Mouse (Mus musculus) forebrain, embryonic 15.5 days (tissue): Measurements from ENCODE around the gene Asprv1. TPM values are rescaled to one million over a fixed set of nuclear protein-coding genes. Genes with fewer than 3 reads are reported as not detected.

ENCODE experiments used
- ATAC-seq: fragments of 200-750 bp; cut with Nextera tagmentation; replicated peaks from 2 replicates; pipeline ENCODE4 v1.8.0; 2017; ENCODE audit warnings: mild to moderate bottlenecking, moderate TSS enrichment, moderate library complexity
- H3K27ac ChIP-seq: fragments of 300-500 bp; sonication (generic); replicated peaks from 2 replicates; pipeline ENCODE4 v1.5.1; 2015; ENCODE audit warnings: mild to moderate bottlenecking, inconsistent platforms
- H3K27me3 ChIP-seq: fragments of 300-500 bp; sonication (generic); 2 replicates; pipeline ENCODE4 v1.6.1; 2015; ENCODE audit warnings: inconsistent platforms
- H3K36me3 ChIP-seq: fragments of 300-500 bp; sonication (generic); 2 replicates; pipeline ENCODE4 v1.6.1; 2015; ENCODE audit warnings: mild to moderate bottlenecking, inconsistent platforms
- H3K4me1 ChIP-seq: fragments of 300-500 bp; sonication (generic); 2 replicates; pipeline ENCODE4 v1.6.1; 2015; ENCODE audit warnings: inconsistent platforms
- H3K4me2 ChIP-seq: fragments of 300-500 bp; sonication (generic); replicated peaks from 2 replicates; pipeline ENCODE4 v1.6.1; 2015; ENCODE audit warnings: mild to moderate bottlenecking, inconsistent platforms
- H3K4me3 ChIP-seq: fragments of 300-500 bp; sonication (generic); 2 replicates; pipeline ENCODE4 v1.5.1; 2015; ENCODE audit warnings: mild to moderate bottlenecking, inconsistent platforms
- H3K9ac ChIP-seq: fragments of 300-500 bp; sonication (generic); replicated peaks from 2 replicates; pipeline ENCODE4 v1.6.1; 2015; ENCODE audit warnings: mild to moderate bottlenecking, inconsistent platforms
- H3K9me3 ChIP-seq: fragments of 300-500 bp; sonication (generic); 2 replicates; pipeline ENCODE4 v1.6.1; 2016; ENCODE audit warnings: inconsistent platforms
- WGBS: fragments of 180-500 bp; shearing (Covaris S2); methylation state at CpG from one replicate; pipeline ENCODE4 v1.1.7; 2015; ENCODE audit warnings: mixed read lengths; 5-methylcytosine and 5-hydroxymethylcytosine counted together
- polyA plus RNA-seq: library from polyadenylated mRNA; unstranded; fragments of >200 nt; fragmentation: Nextera tagmentation; extraction: Ambion mirVana; gene quantifications from 2 replicates; pipeline ENCODE4 v1.2.1, GENCODE M21; 2015

Gene Asprv1
- 0.59 and 0.61 TPM in 2 replicates for polyA plus RNA-seq

GRCm38 (mm10) chr6:86627946-86628345, at the start of gene Asprv1:
TSS of gene Asprv1 (plus strand) at chr6:86628164.
- no peak within 1 kb of the TSS for H3K9ac ChIP-seq
- WGBS, result 46% methylated on average over 10 of the region's 10 CpGs
- no peak for ATAC-seq
- H3K27me3 ChIP-seq, result no peaks in the 10 kb centered on the region
- no peak within 1 kb of the TSS for H3K27ac ChIP-seq
- H3K36me3 ChIP-seq, result no peaks in the 10 kb centered on the region
- H3K4me1 ChIP-seq, result peaks cover 6% of the 10 kb centered on the region; the same call in 1 of the 2 replicates
- H3K4me2 ChIP-seq, result no peak within 1 kb of the TSS
- no peak within 1 kb of the TSS for H3K4me3 ChIP-seq
- no peaks in the 10 kb centered on the region for H3K9me3 ChIP-seq

- no peaks in the 10 kb centered on the region for H3K27me3 ChIP-seq
- WGBS, result 68% methylated on average over 2 of the region's 2 CpGs
- H3K27ac ChIP-seq, result no peak overlapping the region
- no peaks in the 10 kb centered on the region for H3K4me1 ChIP-seq
- no peak for ATAC-seq
- H3K4me2 ChIP-seq, result no peak overlapping the region
- H3K9ac ChIP-seq, result no peak overlapping the region
- H3K9me3 ChIP-seq, result no peaks in the 10 kb centered on the region
- no peaks in the 10 kb centered on the region for H3K36me3 ChIP-seq
- no peak overlapping the region for H3K4me3 ChIP-seq
Measured at GRCm38 (mm10) chr6:86578396-86578795, 49.6 kb upstream of the Asprv1 start.

GRCm38 (mm10) chr6:86579066-86579784, 48.7 kb upstream of the Asprv1 start:
- ATAC-seq, result no peak
- H3K4me2 ChIP-seq, result no peak overlapping the region
- no peaks in the 10 kb centered on the region for H3K36me3 ChIP-seq
- no peak overlapping the region for H3K27ac ChIP-seq
- no peak overlapping the region for H3K4me3 ChIP-seq
- no peaks in the 10 kb centered on the region for H3K9me3 ChIP-seq
- WGBS, result 48% methylated on average over 2 of the region's 2 CpGs
- no peak overlapping the region for H3K9ac ChIP-seq
- H3K4me1 ChIP-seq, result peaks cover 5% of the 10 kb centered on the region
- H3K27me3 ChIP-seq, result no peaks in the 10 kb centered on the region

- no peaks in the 10 kb centered on the region for H3K27me3 ChIP-seq
- H3K9me3 ChIP-seq, result no peaks in the 10 kb centered on the region
- H3K4me3 ChIP-seq, result no peak overlapping the region
- 80% methylated on average over 3 of the region's 3 CpGs for WGBS
- peaks cover 12% of the 10 kb centered on the region for H3K4me1 ChIP-seq
- H3K27ac ChIP-seq, result no peak overlapping the region
- no peak overlapping the region for H3K4me2 ChIP-seq
- no peaks in the 10 kb centered on the region for H3K36me3 ChIP-seq
- no peak overlapping the region for H3K9ac ChIP-seq
- ATAC-seq, result no peak
Measured at GRCm38 (mm10) chr6:86579926-86580325, 48.0 kb upstream of the Asprv1 start.

GRCm38 (mm10) chr6:86583141-86583540, 44.8 kb upstream of the Asprv1 start:
- no peak for ATAC-seq
- no peaks in the 10 kb centered on the region for H3K27me3 ChIP-seq
- WGBS, result 97% methylated on average over 3 of the region's 3 CpGs
- H3K9me3 ChIP-seq, result no peaks in the 10 kb centered on the region
- H3K27ac ChIP-seq, result no peak overlapping the region
- no peaks in the 10 kb centered on the region for H3K36me3 ChIP-seq
- H3K4me1 ChIP-seq, result peaks cover 22% of the 10 kb centered on the region
- H3K4me2 ChIP-seq, result no peak overlapping the region
- no peak overlapping the region for H3K9ac ChIP-seq
- H3K4me3 ChIP-seq, result no peak overlapping the region

DNA sequence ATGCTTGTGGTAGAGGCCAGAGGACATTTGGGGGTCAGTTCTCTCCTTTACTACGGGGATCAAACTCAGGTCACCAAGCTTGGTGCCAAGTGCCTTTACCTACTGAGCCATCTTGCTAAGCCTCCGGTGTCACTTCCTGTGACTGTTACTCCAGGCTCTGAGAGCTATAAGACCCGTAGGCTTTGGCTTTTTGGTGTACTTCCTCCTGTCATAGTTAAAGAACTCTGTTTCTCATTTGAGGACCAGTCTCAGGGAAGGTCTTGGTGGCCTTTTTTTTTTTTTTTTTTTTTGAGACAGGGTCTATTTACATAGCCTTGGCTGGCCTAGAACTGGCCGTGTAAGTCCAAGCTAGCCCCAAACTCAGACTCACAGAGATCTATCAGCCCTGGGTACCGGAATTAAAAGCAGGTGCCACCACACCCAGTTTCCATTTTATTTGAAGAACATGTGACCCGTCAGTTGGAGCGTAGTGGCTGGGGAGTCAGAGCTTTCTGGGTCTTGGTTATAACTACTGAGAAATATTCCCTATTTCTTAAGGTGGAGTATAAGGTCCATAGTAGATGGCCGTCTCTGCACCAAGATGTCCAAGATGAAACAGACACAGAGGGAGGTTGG, 44.3 kb upstream of the Asprv1 start:
- Histone ChIP-seq H3K4me1 (peaks cover 22% of the 10 kb centered on the region), H3K4me2 (no peak overlapping the region), H3K27ac (peak overlapping the region; percentile 94)

DNA sequence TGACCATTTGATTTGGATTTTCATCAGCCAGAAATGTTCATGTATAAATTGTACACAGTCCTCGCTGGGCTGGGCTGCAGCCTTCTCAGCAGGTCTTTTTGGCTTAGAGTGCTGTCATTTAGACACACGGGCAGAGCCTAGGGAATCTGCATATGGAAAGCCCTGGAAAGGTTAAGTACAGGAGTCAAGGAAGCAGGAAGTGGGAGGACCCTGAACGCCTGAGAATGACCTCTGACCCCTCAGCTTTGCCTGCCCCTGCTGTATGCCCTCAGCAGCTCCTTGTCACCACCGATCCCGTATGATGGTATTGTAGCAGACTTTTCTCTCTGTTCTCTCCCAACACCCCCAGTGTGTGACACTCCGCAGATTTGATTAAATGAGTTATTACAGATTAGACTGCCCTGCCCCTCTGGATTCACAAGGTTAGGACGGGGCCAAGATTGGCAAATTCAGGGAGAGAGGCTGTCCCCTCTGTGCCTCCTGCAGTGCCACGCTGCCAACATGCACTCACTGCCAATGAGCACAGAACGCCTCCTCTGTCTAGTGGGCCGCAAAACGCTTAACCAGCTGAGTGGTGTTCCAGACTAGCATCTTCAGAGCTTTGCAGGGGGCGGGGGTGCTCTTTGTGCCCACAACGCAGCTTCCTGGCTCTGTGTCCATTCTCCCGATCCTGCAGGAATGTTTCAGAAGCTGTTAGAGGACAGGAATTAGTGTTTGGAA, 43.5 kb upstream of the Asprv1 start:
- Histone ChIP-seq H3K4me2 (peak overlapping the region; percentile 50), H3K9me3 (no peaks in the 10 kb centered on the region), H3K36me3 (no peaks in the 10 kb centered on the region), H3K4me3 (peak overlapping the region; percentile 38), H3K4me1 (peaks cover 22% of the 10 kb centered on the region), H3K9ac (peak overlapping the region; percentile 45), H3K27me3 (no peaks in the 10 kb centered on the region), H3K27ac (peak overlapping the region; percentile 94)
- 27% methylated on average over 14 of the region's 14 CpGs for WGBS
- peak; percentile 81 for ATAC-seq

More for the DNA sequence above, 44.3 kb upstream of the Asprv1 start:
- no peak for ATAC-seq
- Histone ChIP-seq H3K9me3 (no peaks in the 10 kb centered on the region), H3K9ac (peak overlapping the region; percentile 45; the same call in 1 of the 2 replicates), H3K27me3 (no peaks in the 10 kb centered on the region), H3K36me3 (no peaks in the 10 kb centered on the region), H3K4me3 (no peak overlapping the region)
- 92% methylated on average over 8 of the region's 8 CpGs for WGBS

- H3K9ac ChIP-seq, result peak overlapping the region; percentile 45
- 3% methylated on average over 16 of the region's 16 CpGs for WGBS
Measured at GRCm38 (mm10) chr6:86585070-86585600, 42.8 kb upstream of the Asprv1 start.

GRCm38 (mm10) chr6:86586070-86586469, 41.9 kb upstream of the Asprv1 start:
- H3K4me1 ChIP-seq, result peaks cover 22% of the 10 kb centered on the region
- H3K27me3 ChIP-seq, result no peaks in the 10 kb centered on the region
- no peaks in the 10 kb centered on the region for H3K36me3 ChIP-seq
- 73% methylated on average over 5 of the region's 5 CpGs for WGBS
- no peak overlapping the region for H3K4me3 ChIP-seq
- no peak for ATAC-seq
- peak overlapping the region; percentile 94 for H3K27ac ChIP-seq
- H3K9me3 ChIP-seq, result no peaks in the 10 kb centered on the region
- no peak overlapping the region for H3K9ac ChIP-seq
- H3K4me2 ChIP-seq, result no peak overlapping the region

More at GRCm38 (mm10) chr6:86585070-86585600, 42.8 kb upstream of the Asprv1 start:
- no peaks in the 10 kb centered on the region for H3K9me3 ChIP-seq
- H3K27me3 ChIP-seq, result no peaks in the 10 kb centered on the region
- ATAC-seq, result peak; percentile 91
- no peaks in the 10 kb centered on the region for H3K36me3 ChIP-seq
- peaks cover 22% of the 10 kb centered on the region for H3K4me1 ChIP-seq
- peak overlapping the region; percentile 38 for H3K4me3 ChIP-seq
- H3K4me2 ChIP-seq, result peak overlapping the region; percentile 50
- H3K27ac ChIP-seq, result peak overlapping the region; percentile 94

DNA sequence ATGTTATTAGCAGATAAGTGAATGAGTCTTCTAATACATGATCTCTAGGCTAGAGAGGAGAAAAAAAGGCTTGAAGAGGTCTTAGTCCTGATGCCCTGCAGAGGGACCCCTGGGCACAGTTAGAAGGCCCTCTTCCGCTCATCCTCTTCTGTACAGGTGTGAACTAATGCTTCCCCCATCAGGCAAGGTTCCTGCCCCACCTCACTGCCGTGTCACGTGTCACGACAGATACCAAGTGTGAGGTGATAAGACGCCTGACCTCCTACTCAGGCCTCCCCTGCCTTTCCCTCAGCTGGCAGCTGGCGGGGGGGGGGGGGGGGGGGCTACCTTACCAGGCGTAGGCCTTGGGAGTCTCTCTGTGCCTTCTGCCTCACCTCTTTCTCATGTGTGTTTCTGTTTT, 39.5 kb upstream of the Asprv1 start:
- Histone ChIP-seq H3K27ac (no peak overlapping the region), H3K4me3 (no peak overlapping the region), H3K27me3 (no peaks in the 10 kb centered on the region)

DNA sequence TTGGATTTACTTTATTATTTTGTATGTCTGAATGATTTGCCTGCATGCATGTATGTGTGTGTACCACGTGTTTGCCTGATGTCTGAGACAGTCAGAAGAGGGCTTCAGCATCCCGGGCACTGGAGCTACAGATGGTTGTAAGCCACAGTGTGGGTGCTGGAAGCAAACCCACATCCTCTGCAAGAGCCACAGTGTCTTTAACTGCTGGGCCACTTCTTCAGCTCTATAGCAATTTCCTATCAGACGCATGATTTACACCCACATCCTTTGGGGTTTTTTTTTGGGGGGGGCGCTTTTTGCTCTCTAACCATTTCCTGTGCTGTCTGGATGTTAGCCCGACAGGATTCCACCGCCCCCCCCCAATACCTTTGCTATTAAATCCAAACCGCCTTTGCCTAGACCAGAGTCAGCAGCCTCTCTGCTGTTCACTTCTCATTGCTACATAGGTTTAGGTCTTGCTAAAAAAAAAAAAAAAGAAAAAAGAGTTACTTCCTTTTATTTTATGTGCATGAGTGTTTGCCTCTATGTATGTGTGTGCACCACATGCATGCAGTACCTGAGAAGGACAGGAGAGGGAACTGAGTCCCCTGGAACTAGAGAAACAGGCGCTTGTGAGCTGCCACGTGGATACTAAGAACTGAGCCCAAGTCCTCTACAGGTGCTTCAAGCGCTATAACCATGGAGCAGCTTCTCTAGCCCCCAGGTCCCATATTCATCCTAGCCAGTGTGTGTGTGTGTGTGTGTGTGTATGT, 34.6 kb upstream of the Asprv1 start:
- H3K27ac ChIP-seq, result no peak overlapping the region
- H3K4me1 ChIP-seq, result no peaks in the 10 kb centered on the region
- no peaks in the 10 kb centered on the region for H3K27me3 ChIP-seq
- WGBS, result 86% methylated on average over 10 of the region's 10 CpGs
- H3K4me3 ChIP-seq, result no peak overlapping the region
- ATAC-seq, result no peak
- H3K9ac ChIP-seq, result no peak overlapping the region
- H3K9me3 ChIP-seq, result no peaks in the 10 kb centered on the region
- H3K4me2 ChIP-seq, result no peak overlapping the region
- no peaks in the 10 kb centered on the region for H3K36me3 ChIP-seq

More for the DNA sequence above, 39.5 kb upstream of the Asprv1 start:
- ATAC-seq, result no peak
- no peak overlapping the region for H3K9ac ChIP-seq
- no peaks in the 10 kb centered on the region for H3K9me3 ChIP-seq
- H3K36me3 ChIP-seq, result no peaks in the 10 kb centered on the region
- H3K4me1 ChIP-seq, result peaks cover 22% of the 10 kb centered on the region
- WGBS, result 67% methylated on average over 6 of the region's 7 CpGs
- no peak overlapping the region for H3K4me2 ChIP-seq
